Mouse (Mus musculus): ENCODE results near the gene Vmn1r204. TPM values are rescaled to one million over a fixed set of nuclear protein-coding genes. Genes with fewer than 3 reads are reported as not detected.
"Not testable (repeated sequence)": the region's sequence is repeated elsewhere in the genome, so short reads cannot be mapped to it uniquely, and the experiment has no call there.

The Vmn1r204 gene
- total RNA-seq (2021) = not detected
- long read RNA-seq, experiment 1 = 0 reads
- long read RNA-seq, experiment 2 = 0 reads

DNA sequence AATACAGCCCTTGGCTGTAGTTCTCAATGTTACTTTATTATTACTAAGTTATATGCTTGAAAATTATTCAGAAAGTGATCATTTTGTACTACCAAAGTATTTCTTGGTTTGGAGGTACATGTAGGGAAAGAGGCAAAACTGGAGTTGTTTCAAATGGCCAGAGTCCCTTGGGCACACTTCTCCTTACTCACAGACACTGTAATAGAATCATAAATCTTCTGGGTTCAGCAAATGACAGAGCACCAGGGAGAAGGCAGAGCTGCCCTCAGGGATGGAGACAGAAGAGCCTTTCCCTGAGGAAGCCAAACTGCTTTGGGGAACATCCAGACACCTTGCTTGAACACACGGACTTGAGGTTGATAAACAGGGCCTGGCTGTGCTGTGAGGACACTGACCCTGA, at the start of gene Vmn1r204:
Vmn1r204 (plus strand) TSS at position 301 of the 400 bp plus-strand sequence.
- DNase-seq (ENCODE audit: low spot score) = not testable (repeated sequence)

DNA sequence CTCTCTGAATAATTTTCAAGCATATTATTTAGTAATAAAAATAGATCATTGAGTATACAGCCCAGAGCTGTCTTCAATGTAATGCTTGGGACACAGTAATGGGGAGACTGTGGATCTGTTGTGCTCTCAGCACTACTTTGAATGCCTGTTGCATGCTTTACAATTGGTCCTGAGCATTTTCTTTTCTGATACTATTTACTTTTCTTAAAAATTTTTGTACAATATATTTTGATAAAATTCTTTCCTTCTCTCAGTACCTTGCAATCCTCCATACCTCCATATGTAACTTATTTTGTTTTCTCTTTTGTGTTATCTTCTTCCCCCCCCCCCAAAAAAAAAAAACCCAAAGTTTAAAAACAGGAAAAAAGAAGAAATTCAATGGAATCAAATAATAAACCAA, 47.7 kb upstream of the Vmn1r204 start, which contains the start of gene Vmn1r202:
Vmn1r202 (minus strand) TSS at position 101 of the 400 bp plus-strand sequence.
- no peak for DNase-seq (ENCODE audit: low spot score)

DNA sequence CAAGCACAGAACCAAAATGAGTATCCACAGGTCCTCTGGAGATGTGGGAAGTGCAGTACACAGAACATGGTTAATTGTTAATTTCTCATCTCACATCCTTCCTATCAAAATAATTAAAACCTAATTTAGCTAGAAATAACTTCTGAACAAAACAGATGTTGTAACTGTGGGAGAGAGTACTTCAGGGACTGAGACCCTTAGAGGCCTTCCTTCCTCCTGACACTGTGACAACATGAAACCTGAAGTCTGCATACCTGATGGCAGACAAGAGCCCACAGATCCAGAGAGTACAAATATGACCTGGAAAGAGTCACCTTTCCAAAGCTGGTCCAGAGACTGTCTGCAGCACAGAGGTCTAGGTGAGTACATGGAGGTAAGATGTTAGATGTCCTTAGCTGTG, 35.2 kb upstream of the Vmn1r204 start, which contains the start of gene Vmn1r203:
Vmn1r203 (plus strand) TSS at position 301 of the 400 bp plus-strand sequence.
- no peak for DNase-seq (ENCODE audit: low spot score)

DNA sequence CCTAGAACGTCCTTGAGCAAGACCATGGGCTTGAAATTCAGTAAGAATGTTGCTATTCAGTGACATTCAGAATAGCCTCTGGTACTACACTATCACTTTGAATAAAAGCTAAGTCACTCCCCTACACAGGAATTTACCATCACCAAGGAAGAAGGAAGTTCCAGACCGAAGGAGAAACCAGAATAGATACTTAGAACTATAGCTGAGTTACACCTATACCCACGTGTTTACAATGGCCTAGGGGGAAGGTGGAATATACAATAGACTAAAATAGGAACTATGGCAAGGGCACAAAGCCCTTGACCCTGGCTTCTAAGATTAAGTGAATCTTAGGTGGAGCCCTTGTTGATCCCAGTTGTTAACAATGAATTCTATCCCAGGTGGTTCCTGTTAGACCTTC, 21.9 kb downstream of the Vmn1r204 start:
- not testable (repeated sequence) for DNase-seq (ENCODE audit: low spot score)

DNA sequence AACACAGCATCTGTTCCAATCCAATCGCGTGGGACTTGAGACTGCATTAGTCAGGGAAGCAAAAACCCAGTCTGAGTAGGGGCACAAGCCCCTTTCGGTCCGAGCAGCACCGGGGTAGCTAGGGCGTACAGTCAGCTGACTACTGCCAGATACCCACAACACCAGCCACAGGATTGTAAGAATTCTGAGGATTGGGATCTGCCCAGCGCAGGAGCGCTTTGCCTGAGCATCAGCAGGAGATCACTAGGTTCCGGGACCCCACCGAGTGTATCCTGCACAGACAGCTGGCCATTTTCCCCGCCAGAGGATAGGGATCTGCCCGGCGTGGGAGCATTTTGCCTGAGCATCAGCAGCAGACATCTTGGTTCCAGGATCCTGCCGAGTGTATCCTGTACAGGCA, 30.3 kb downstream of the Vmn1r204 start:
- DNase-seq (ENCODE audit: low spot score) = not testable (repeated sequence)

DNA sequence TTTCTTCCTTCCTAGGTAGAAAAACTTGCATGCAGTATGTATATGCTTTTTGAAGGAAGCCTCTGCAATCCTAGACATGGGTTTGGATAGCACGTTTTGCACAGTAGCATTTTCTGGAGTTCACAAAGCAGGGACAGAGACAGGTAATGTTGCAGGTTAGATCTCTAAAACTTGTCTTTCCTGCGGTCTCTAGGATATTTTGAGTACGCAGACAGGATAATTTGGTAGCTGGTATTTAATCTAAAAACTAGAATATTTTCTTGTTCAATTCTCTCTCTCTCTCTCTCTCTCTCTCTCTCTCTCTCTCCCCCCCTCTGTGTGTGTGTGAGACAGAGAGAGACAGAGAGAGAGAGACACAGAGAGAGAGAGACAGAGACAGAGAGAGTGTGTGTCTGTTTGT, 39.9 kb downstream of the Vmn1r204 start, which contains the start of gene Vmn1r205:
Vmn1r205 (minus strand) TSS at position 101 of the 400 bp plus-strand sequence.
- DNase-seq (ENCODE audit: low spot score) = no peak

Other genes with a start within 250 kb of the Vmn1r204 start
- not detected for gene Vmn1r197, start 228.6 kb upstream of the Vmn1r204 start, total RNA-seq (2021)
- not detected for gene Vmn1r198, start 202.8 kb upstream of the Vmn1r204 start, total RNA-seq (2021)
- not detected for gene Vmn1r199, start 173.4 kb upstream of the Vmn1r204 start, total RNA-seq (2021)
- gene Vmn1r200, start 162.8 kb upstream of the Vmn1r204 start, total RNA-seq (2021) = not detected
- not detected for gene Vmn1r201, start 81.3 kb upstream of the Vmn1r204 start, total RNA-seq (2021)
- gene Vmn1r202, start 47.8 kb upstream of the Vmn1r204 start, total RNA-seq (2021) = not detected
- not detected for gene Vmn1r203, start 35.1 kb upstream of the Vmn1r204 start, total RNA-seq (2021)
- gene Vmn1r205, start 39.8 kb downstream of the Vmn1r204 start, total RNA-seq (2021) = not detected
- not detected for gene Vmn1r206, start 71.1 kb downstream of the Vmn1r204 start, total RNA-seq (2021)
- gene Vmn1r207-ps, start 176.4 kb downstream of the Vmn1r204 start, total RNA-seq (2021) = not detected
- not detected for gene Vmn1r208, start 224.2 kb downstream of the Vmn1r204 start, total RNA-seq (2021)